Comparison of ENCODE assay signal across 22 mouse cellular contexts in genomic region chr9:98264916-98265315, GRCm38 (mm10).
"Had no signal": no experiment of that assay in that cellular context is flagged by ENCODE, and none has a peak within 500 bp of the region (broad histone marks: within the 10 kb centered on the region; RNA-seq: fewer than 3 reads in every experiment).

No protein-coding gene starts in this region.

- H3K27ac ChIP-seq: limb, embryonic 12.5 days; limb, embryonic 15.5 days; liver, embryonic 14.5 days; macrophage; midbrain, embryonic 12.5 days; midbrain, embryonic 15.5 days; neural tube, embryonic 12.5 days; neural tube, embryonic 15.5 days; stomach, postnatal 0 days had no signal

- H3K4me3 ChIP-seq: limb, embryonic 12.5 days; limb, embryonic 15.5 days; midbrain, embryonic 12.5 days; midbrain, embryonic 15.5 days; neural tube, embryonic 12.5 days; neural tube, embryonic 15.5 days had no signal

- DNase-seq: kidney, adult 18-20 months; kidney, adult 9 months; kidney, postnatal 14 days; kidney, postnatal 4 days; left cerebral cortex, postnatal 4 days; liver, postnatal 0 days; lung, embryonic 14.5 days; retina, postnatal 1 day; right cerebral cortex, postnatal 4 days; thymus, postnatal 25 days had no signal

- H3K4me2 ChIP-seq: limb, embryonic 12.5 days; limb, embryonic 15.5 days; liver, embryonic 11.5 days; lung, embryonic 14.5 days; midbrain, embryonic 12.5 days; midbrain, embryonic 15.5 days; neural tube, embryonic 12.5 days; neural tube, embryonic 15.5 days had no signal

- ATAC-seq: intestine, embryonic 16.5 days; liver, postnatal 0 days; lung, postnatal 0 days; midbrain, embryonic 15.5 days had no signal

- H3K9ac ChIP-seq: limb, embryonic 12.5 days; limb, embryonic 15.5 days; liver, embryonic 14.5 days; liver, postnatal 0 days; lung, embryonic 14.5 days; midbrain, embryonic 12.5 days; midbrain, embryonic 15.5 days; neural tube, embryonic 12.5 days; neural tube, embryonic 15.5 days had no signal

- H3K27me3 ChIP-seq: limb, embryonic 12.5 days; limb, embryonic 15.5 days; midbrain, embryonic 15.5 days; neural tube, embryonic 12.5 days; neural tube, embryonic 15.5 days had no signal

- H3K9me3 ChIP-seq: limb, embryonic 12.5 days; limb, embryonic 15.5 days; midbrain, embryonic 12.5 days; midbrain, embryonic 15.5 days; neural tube, embryonic 12.5 days; neural tube, embryonic 15.5 days had no signal

- H3K36me3 ChIP-seq: limb, embryonic 12.5 days; limb, embryonic 15.5 days; midbrain, embryonic 12.5 days; midbrain, embryonic 15.5 days; neural tube, embryonic 12.5 days; neural tube, embryonic 15.5 days had no signal

- H3K4me1 ChIP-seq: limb, embryonic 12.5 days; limb, embryonic 15.5 days; midbrain, embryonic 12.5 days; midbrain, embryonic 15.5 days; neural tube, embryonic 12.5 days; neural tube, embryonic 15.5 days had no signal
